28 mouse cellular contexts compared by ENCODE assay signal in the genomic region with DNA sequence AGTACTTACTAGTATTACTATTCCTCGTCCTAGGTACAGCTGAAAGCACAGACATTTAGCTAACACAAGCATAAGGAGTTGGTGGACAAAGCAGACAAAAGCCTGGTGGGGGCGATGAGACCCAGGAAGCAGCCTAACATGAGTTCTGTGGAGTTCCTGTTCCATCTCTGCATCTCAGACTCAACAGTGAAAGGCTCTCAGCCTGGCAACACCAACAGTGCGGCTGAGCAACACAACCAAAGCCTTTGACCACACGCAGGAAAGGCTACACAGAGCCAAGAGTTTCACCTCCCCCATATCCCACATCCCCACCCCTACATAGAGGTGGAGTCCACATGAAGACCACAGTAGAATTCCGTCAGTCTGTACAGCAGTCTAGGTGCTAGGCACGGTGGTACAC. TPM values are rescaled to one million over a fixed set of nuclear protein-coding genes. Genes with fewer than 3 reads are reported as not detected.
DNase-seq lines count a peak whose midpoint lies in the region; ATAC-seq lines count a peak whose summit lies in the region.
"Had no signal": no experiment of that assay in that cellular context is flagged by ENCODE, and none has a peak within 500 bp of the region (broad histone marks: within the 10 kb centered on the region; RNA-seq: fewer than 3 reads in every experiment).

No protein-coding gene starts in this region.

- peaks cover 73% of the 10 kb centered on the region for H3K4me1 ChIP-seq in heart, embryonic 13.5 days
- peaks cover 55% of the 10 kb centered on the region for H3K4me1 ChIP-seq in midbrain, embryonic 13.5 days (replicated peaks)
- peaks cover 36% of the 10 kb centered on the region for H3K4me1 ChIP-seq in midbrain, embryonic 14.5 days (ENCODE audit: control insufficient read depth, insufficient read depth, low read length)
- H3K4me1 ChIP-seq: liver, embryonic 12.5 days; megakaryocyte, embryonic 14.5 days had no signal

- ATAC-seq in heart, embryonic 13.5 days (ENCODE audit: extremely low read depth, insufficient number of reproducible peaks, low FRiP score, low TSS enrichment): 0 out of 2 replicates have a peak, but pooled peaks have one; percentile 41
- ATAC-seq in midbrain, embryonic 13.5 days: 0 out of 2 replicates have a peak, but pooled peaks have one; percentile 35
- ATAC-seq in midbrain, embryonic 14.5 days (ENCODE audit: low FRiP score, low TSS enrichment): no peak
- ATAC-seq in hematopoietic stem cell, adult 5-6 weeks (replicated peaks in 1 of 2; ENCODE audit: insufficient read depth in 1 of 2, low FRiP score in 2 of 2, low TSS enrichment in 1 of 2, low read depth in 1 of 2, poor library complexity in 2 of 2, severe bottlenecking in 2 of 2): peak; percentile 55 to 56
- no peak for ATAC-seq in CD4-positive, CD25-positive, alpha-beta regulatory T cell, adult 4 months
- ATAC-seq: forebrain, postnatal 0 days; hindbrain, embryonic 16.5 days; liver, embryonic 12.5 days; liver, postnatal 0 days; midbrain, embryonic 15.5 days had no signal

- intact Hi-C loops in heart, postnatal 25 days (cut with DNase I): no loop called here

- H3K27ac ChIP-seq in heart, embryonic 13.5 days (replicated peaks): no peak overlapping the region
- no peak overlapping the region for H3K27ac ChIP-seq in midbrain, embryonic 13.5 days
- H3K27ac ChIP-seq in midbrain, embryonic 14.5 days (replicated peaks; ENCODE audit: low read depth, low read length): no peak overlapping the region
- H3K27ac ChIP-seq: forebrain, embryonic 12.5 days; liver, embryonic 12.5 days; midbrain, embryonic 15.5 days; neural tube, embryonic 12.5 days had no signal

- 75% methylated on average over 6 of the region's 6 CpGs for WGBS in heart, embryonic 13.5 days
- WGBS in midbrain, embryonic 13.5 days: 81% methylated on average over 6 of the region's 6 CpGs
- 83% methylated on average over 6 of the region's 6 CpGs for WGBS in midbrain, embryonic 14.5 days

- no peaks in the 10 kb centered on the region for H3K9me3 ChIP-seq in heart, embryonic 13.5 days
- H3K9me3 ChIP-seq in midbrain, embryonic 13.5 days: no peaks in the 10 kb centered on the region
- H3K9me3 ChIP-seq in midbrain, embryonic 14.5 days (ENCODE audit: control insufficient read depth, low read length): no peaks in the 10 kb centered on the region
- H3K9me3 ChIP-seq: forebrain, embryonic 12.5 days; liver, embryonic 12.5 days; megakaryocyte, embryonic 14.5 days; midbrain, embryonic 15.5 days; neural tube, embryonic 12.5 days had no signal

- H3K4me2 ChIP-seq in heart, embryonic 13.5 days: no peak overlapping the region
- H3K4me2 ChIP-seq in midbrain, embryonic 13.5 days (replicated peaks): no peak overlapping the region
- no peak overlapping the region for H3K4me2 ChIP-seq in midbrain, embryonic 14.5 days (ENCODE audit: low read length)
- H3K4me2 ChIP-seq: forebrain, embryonic 12.5 days; heart, embryonic 11.5 days; liver, embryonic 12.5 days; midbrain, embryonic 15.5 days; neural tube, embryonic 12.5 days had no signal

- no peak overlapping the region for H3K4me3 ChIP-seq in heart, embryonic 13.5 days
- H3K4me3 ChIP-seq in midbrain, embryonic 13.5 days (replicated peaks): no peak overlapping the region
- no peak overlapping the region for H3K4me3 ChIP-seq in midbrain, embryonic 14.5 days (replicated peaks; ENCODE audit: low read depth, low read length)
- H3K4me3 ChIP-seq: erythroblast, embryonic 14.5 days; forebrain, embryonic 12.5 days; liver, embryonic 12.5 days; megakaryocyte, embryonic 14.5 days; midbrain, embryonic 15.5 days; neural tube, embryonic 12.5 days had no signal

- no peak overlapping the region for H3K9ac ChIP-seq in heart, embryonic 13.5 days
- no peak overlapping the region for H3K9ac ChIP-seq in midbrain, embryonic 13.5 days (replicated peaks)
- H3K9ac ChIP-seq in midbrain, embryonic 14.5 days (replicated peaks; ENCODE audit: low read length): no peak overlapping the region
- H3K9ac ChIP-seq: forebrain, embryonic 12.5 days; forebrain, postnatal 0 days; liver, embryonic 12.5 days; liver, postnatal 0 days; midbrain, embryonic 15.5 days; neural tube, embryonic 12.5 days had no signal

- H3K27me3 ChIP-seq in heart, embryonic 13.5 days (replicated peaks): no peaks in the 10 kb centered on the region
- H3K27me3 ChIP-seq in midbrain, embryonic 13.5 days: no peaks in the 10 kb centered on the region
- H3K27me3 ChIP-seq in midbrain, embryonic 14.5 days (ENCODE audit: control insufficient read depth, insufficient read depth, low read length): no peaks in the 10 kb centered on the region
- H3K27me3 ChIP-seq: forebrain, embryonic 12.5 days; liver, embryonic 12.5 days; megakaryocyte, embryonic 14.5 days; midbrain, embryonic 15.5 days; neural tube, embryonic 12.5 days had no signal

- no peaks in the 10 kb centered on the region for H3K36me3 ChIP-seq in heart, embryonic 13.5 days
- H3K36me3 ChIP-seq in midbrain, embryonic 13.5 days: no peaks in the 10 kb centered on the region
- H3K36me3 ChIP-seq in midbrain, embryonic 14.5 days (ENCODE audit: control insufficient read depth, insufficient read depth, low read length): no peaks in the 10 kb centered on the region
- H3K36me3 ChIP-seq: forebrain, embryonic 12.5 days; G1E; liver, embryonic 12.5 days; midbrain, embryonic 15.5 days; neural tube, embryonic 12.5 days had no signal

- peak; percentile 44 for DNase-seq in cerebellum, adult 11-12 months
- DNase-seq in cerebellum, adult 11 months: no peak
- DNase-seq in heart, postnatal 25 days (ENCODE audit: low spot score): no peak
- DNase-seq in midbrain, embryonic 14.5 days: no peak
- DNase-seq: adrenal gland, adult 8-10 months; forebrain, postnatal 0 days; gastrocnemius, postnatal 10 days; heart, adult 18-20 months; kidney, adult 2 months; kidney, postnatal 10 days; left cerebral cortex, postnatal 4 days; liver, postnatal 0 days; lung, postnatal 36 days; right cerebral cortex, adult 18-20 months; spleen, adult 18-20 months had no signal

RNA-seq across cellular contexts. Expression of a gene that starts 15.8 kb away (rescaled TPM):
- 8.1 and 8.4 TPM in 2 replicates for polyA plus RNA-seq in heart, embryonic 13.5 days (2015; fragmentation: Nextera tagmentation; extraction: Ambion mirVana)
- 10 to 100 TPM; 20.3 to 21.2 TPM for total RNA-seq in heart, postnatal 25 days (2021)
- 28.2 and 28.7 TPM in 2 replicates for polyA plus RNA-seq in midbrain, embryonic 13.5 days (2015; fragmentation: Nextera tagmentation; extraction: Ambion mirVana)
- 43.5 and 52.2 TPM in 2 replicates for polyA plus RNA-seq in midbrain, embryonic 14.5 days (2014; fragmentation: Nextera tagmentation; extraction: Ambion mirVana)
- 27.8 and 29.4 TPM in 2 replicates for total RNA-seq in hematopoietic stem cell, adult 5-6 weeks (2017)
- polyA plus RNA-seq in CD4-positive, CD25-positive, alpha-beta regulatory T cell, adult 4 months (2017; shearing (Covaris generic)): under 1 TPM; 0.04 to 0.16 TPM
- polyA plus RNA-seq: erythroblast, embryonic 14.5 days had no signal

Comparison
In these comparisons a context has a peak if more than half of its experiments do, and no peak if none do; other contexts are left out.
1. ATAC-seq: peak in heart, embryonic 13.5 days (single experiment), midbrain, embryonic 13.5 days (single experiment) and hematopoietic stem cell, adult 5-6 weeks (2 of 2); none in midbrain, embryonic 14.5 days (single experiment) and CD4-positive, CD25-positive, alpha-beta regulatory T cell, adult 4 months (single experiment).